Mouse (Mus musculus) limb, embryonic 10.5 days (tissue): ENCODE results near the gene Gm12166. TPM values are rescaled to one million over a fixed set of nuclear protein-coding genes. Genes with fewer than 3 reads are reported as not detected.
"Not testable (repeated sequence)": the region's sequence is repeated elsewhere in the genome, so short reads cannot be mapped to it uniquely, and the experiment has no call there.

Source experiments
- DNase-seq: peaks from one replicate; pipeline ENCODE4 v3.0.0-alpha.2; 2017; ENCODE audit warnings: low spot score
- H3K27ac ChIP-seq: fragments of 300-500 bp; sonication (generic); 2 replicates; pipeline ENCODE4 v1.5.1; 2016; ENCODE audit warnings: mild to moderate bottlenecking
- H3K27me3 ChIP-seq: fragments of 300-500 bp; sonication (generic); 2 replicates; pipeline ENCODE4 v1.6.1; 2016; ENCODE audit warnings: low read depth, mild to moderate bottlenecking; ENCODE audit not compliant: poor library complexity, severe bottlenecking
- H3K36me3 ChIP-seq: fragments of 300-500 bp; sonication (generic); 2 replicates; pipeline ENCODE4 v1.6.1; 2016; ENCODE audit warnings: mild to moderate bottlenecking, moderate library complexity
- H3K4me1 ChIP-seq: fragments of 300-500 bp; sonication (generic); 2 replicates; pipeline ENCODE4 v1.6.1; 2016
- H3K4me3 ChIP-seq: fragments of 300-500 bp; sonication (generic); 2 replicates; pipeline ENCODE4 v1.5.1; 2016; ENCODE audit warnings: mild to moderate bottlenecking, moderate library complexity
- H3K9me3 ChIP-seq: fragments of 300-500 bp; sonication (generic); replicated peaks from 2 replicates; pipeline ENCODE4 v1.6.1; 2016; ENCODE audit warnings: mild to moderate bottlenecking
- WGBS: fragments of 180-500 bp; shearing (Covaris S2); methylation state at CpG from one replicate; pipeline ENCODE4 v1.1.7; 2016; 5-methylcytosine and 5-hydroxymethylcytosine counted together
- polyA plus RNA-seq: library from polyadenylated mRNA; unstranded; fragments of >200 nt; fragmentation: Nextera tagmentation; extraction: Ambion mirVana; gene quantifications from 2 replicates; pipeline ENCODE4 v1.2.1, GENCODE M21; 2016

Gene Gm12166
- polyA plus RNA-seq, 1 experiment from 2014 or later = 2.9 TPM

DNA sequence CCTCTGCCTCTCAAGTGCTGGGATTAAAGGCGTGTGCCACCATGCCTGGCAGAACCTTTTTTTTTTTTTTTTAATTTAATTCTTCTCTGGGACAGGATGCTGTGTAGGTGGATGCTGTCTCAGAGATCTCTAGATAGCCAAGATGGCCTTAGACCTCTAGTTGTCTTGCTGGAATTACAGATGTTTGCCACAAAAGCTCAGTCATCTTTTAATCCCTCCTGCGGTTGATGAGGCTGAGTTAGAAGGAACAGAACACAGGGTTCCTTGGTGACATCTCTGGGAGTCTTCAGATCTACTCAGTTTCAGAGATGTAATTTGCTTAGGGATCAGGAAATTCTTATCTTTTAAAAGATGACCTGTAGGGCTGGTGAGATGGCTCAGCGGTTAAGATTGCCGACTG lies 6.8 kb upstream of the Gm12166 start:
- Histone ChIP-seq H3K36me3 (peaks cover 17% of the 10 kb centered on the region; the same call in 1 of the 2 replicates), H3K4me1 (peaks cover 43% of the 10 kb centered on the region), H3K27me3 (peaks cover 11% of the 10 kb centered on the region; the same call in 1 of the 2 replicates), H3K4me3 (no peak overlapping the region), H3K27ac (no peak overlapping the region), H3K9me3 (no peaks in the 10 kb centered on the region)
- no peak for DNase-seq
- WGBS = 95% methylated on average over 4 of the region's 4 CpGs

- H3K36me3 ChIP-seq = peaks cover 13% of the 10 kb centered on the region; the same call in 1 of the 2 replicates
- H3K27ac ChIP-seq = no peak overlapping the region
- DNase-seq = no peak
- H3K9me3 ChIP-seq = no peaks in the 10 kb centered on the region
- no peak overlapping the region for H3K4me3 ChIP-seq
- peaks cover 11% of the 10 kb centered on the region; the same call in 1 of the 2 replicates for H3K27me3 ChIP-seq
- peaks cover 43% of the 10 kb centered on the region for H3K4me1 ChIP-seq
- 63% methylated on average over 9 of the region's 9 CpGs for WGBS
These were observed 5.9 kb upstream of the Gm12166 start for GRCm38 (mm10) chr11:46058011-46058410.

DNA sequence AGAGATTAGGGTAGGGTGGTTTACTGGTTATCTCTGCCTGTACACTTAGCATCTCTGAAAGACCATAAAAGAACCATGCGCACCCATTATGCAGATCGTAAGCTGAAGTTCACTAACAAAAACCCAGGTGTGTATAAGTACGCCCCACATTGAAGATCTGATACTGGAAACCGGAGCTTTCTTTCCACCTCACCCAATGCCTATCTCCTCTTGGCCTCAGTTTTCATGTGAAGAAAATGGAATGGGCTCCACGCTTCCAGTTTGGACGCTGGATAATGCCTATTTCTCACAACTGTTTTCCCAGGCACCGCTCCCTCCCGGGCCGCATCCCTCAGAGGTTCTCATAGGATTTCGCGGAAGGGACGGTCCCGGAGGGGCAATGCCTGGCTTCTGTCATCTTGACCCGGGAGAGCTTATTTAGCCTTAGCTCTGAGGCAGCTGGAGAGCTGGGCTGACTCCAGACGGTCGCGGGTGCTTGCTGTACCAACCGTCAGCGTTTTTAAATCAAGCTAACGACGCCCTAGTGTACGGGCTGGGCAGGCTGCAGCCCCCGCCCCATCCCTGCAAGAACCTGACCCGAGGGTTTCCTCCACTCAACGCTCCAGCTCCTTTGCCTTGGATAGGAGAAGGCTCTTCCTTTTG lies 4.8 kb upstream of the Gm12166 start:
- WGBS = 2% methylated on average over 25 of the region's 25 CpGs
- DNase-seq = peak; percentile 57
- H3K9me3 ChIP-seq = no peaks in the 10 kb centered on the region
- peaks cover 11% of the 10 kb centered on the region; the same call in 1 of the 2 replicates for H3K27me3 ChIP-seq
- peak overlapping the region; percentile 93 for H3K27ac ChIP-seq
- peak overlapping the region; percentile 81 for H3K4me3 ChIP-seq
- peaks cover 43% of the 10 kb centered on the region for H3K4me1 ChIP-seq
- H3K36me3 ChIP-seq = peaks cover 11% of the 10 kb centered on the region; the same call in 1 of the 2 replicates

DNA sequence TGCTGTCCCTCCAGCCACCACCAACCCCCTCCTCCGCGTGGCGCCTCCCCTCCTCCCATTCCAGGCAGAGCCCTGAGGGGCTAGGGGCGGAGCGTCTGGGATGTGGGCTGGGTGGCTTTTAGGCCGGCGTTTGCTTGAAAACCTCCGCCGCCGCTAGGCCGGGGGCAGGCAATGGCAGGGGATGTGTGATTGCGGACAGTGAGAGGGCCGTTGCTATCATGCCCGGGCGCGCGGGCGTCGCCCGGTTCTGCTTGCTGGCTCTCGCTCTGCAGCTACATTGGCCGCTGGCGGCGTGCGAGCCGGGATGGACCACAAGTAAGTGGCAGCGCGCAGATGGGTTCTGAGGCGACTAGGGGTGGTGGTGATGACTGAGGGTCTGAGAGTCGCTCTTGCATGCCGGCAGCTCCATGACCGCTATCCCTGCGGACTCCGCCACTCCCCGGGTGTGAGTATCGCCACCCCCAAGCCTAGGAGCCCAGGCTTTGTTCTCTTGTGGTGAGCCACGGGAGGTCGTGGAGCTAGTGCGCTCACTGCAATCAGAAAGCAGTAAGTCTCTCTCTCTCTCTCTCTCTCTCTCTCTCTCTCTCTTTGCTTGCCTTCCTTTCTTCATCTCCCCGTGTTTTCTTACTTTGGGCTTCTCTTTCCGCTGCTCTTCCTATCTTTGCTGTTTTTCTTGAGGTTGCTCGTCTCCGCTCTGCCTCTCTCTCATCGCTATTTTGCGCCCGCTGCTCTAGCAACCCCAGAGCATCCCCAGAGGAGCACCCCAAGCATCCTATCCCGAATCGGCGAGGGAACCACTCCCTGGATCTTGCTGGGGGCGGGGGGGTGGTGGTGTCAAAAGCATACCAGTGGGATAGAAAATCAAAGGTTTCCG lies 4.0 kb upstream of the Gm12166 start, which contains the start of gene Adam19:
TSS of gene Adam19 (plus strand) at position 97 of the 874 bp plus-strand sequence.
- Histone ChIP-seq H3K36me3 (peaks cover 6% of the 10 kb centered on the region; the same call in 1 of the 2 replicates), H3K27me3 (peaks cover 11% of the 10 kb centered on the region; the same call in 1 of the 2 replicates), H3K4me1 (peaks cover 43% of the 10 kb centered on the region), H3K9me3 (no peaks in the 10 kb centered on the region), H3K27ac (peak within 1 kb of the TSS; percentile 93), H3K4me3 (peak within 1 kb of the TSS; percentile 81)
- DNase-seq = peak; percentile 87
- under 1% methylated on average over 51 of the region's 51 CpGs for WGBS

- 15% methylated on average over 13 of the region's 13 CpGs for WGBS
- no peak for DNase-seq
- peak overlapping the region; percentile 81 for H3K4me3 ChIP-seq
These were observed 3.1 kb upstream of the Gm12166 start for GRCm38 (mm10) chr11:46054911-46055895.

GRCm38 (mm10) chr11:46054311-46054710 lies 2.2 kb upstream of the Gm12166 start:
- H3K9me3 ChIP-seq = no peaks in the 10 kb centered on the region
- peaks cover 11% of the 10 kb centered on the region; the same call in 1 of the 2 replicates for H3K27me3 ChIP-seq
- H3K27ac ChIP-seq = no peak overlapping the region
- no peaks in the 10 kb centered on the region for H3K36me3 ChIP-seq
- DNase-seq = no peak
- 23% methylated on average over 5 of the region's 5 CpGs for WGBS
- H3K4me3 ChIP-seq = no peak overlapping the region
- peaks cover 32% of the 10 kb centered on the region for H3K4me1 ChIP-seq

More at GRCm38 (mm10) chr11:46054911-46055895, 3.1 kb upstream of the Gm12166 start:
- peak overlapping the region; percentile 93 for H3K27ac ChIP-seq
- H3K27me3 ChIP-seq = peaks cover 11% of the 10 kb centered on the region; the same call in 1 of the 2 replicates
- no peaks in the 10 kb centered on the region for H3K9me3 ChIP-seq
- H3K4me1 ChIP-seq = peaks cover 37% of the 10 kb centered on the region
- H3K36me3 ChIP-seq = no peaks in the 10 kb centered on the region

DNA sequence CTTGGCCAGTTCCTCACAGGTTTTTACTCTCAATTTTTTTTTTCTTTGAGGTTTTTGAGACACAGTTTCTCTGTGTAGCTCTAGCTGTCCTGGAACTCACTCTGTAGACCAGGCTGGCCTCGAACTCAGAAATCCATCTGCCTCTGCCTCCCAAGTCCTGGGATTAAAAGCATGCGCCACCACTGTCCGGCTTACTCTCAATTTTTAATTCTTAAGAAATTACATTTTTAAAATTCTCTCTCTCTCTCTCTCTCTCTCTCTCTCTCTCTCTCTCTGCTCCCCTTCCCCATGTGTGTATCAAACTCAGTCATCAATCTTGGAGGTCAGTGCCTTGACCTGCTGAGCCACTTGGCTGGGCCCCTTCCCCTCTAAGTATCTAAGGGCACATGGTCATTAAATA lies 1.3 kb upstream of the Gm12166 start:
- H3K4me1 ChIP-seq = peaks cover 32% of the 10 kb centered on the region
- H3K9me3 ChIP-seq, DNase-seq, H3K36me3 ChIP-seq, H3K4me3 ChIP-seq, H3K27ac ChIP-seq: not testable (repeated sequence)
- H3K27me3 ChIP-seq = peaks cover 11% of the 10 kb centered on the region; the same call in 1 of the 2 replicates
- 89% methylated on average over 3 of the region's 3 CpGs for WGBS

GRCm38 (mm10) chr11:46047264-46047663 lies 4.9 kb downstream of the Gm12166 start:
- Histone ChIP-seq H3K36me3 (no peaks in the 10 kb centered on the region), H3K9me3 (no peaks in the 10 kb centered on the region), H3K4me3 (no peak overlapping the region), H3K4me1 (no peaks in the 10 kb centered on the region), H3K27ac (no peak overlapping the region), H3K27me3 (no peaks in the 10 kb centered on the region)
- WGBS = 95% methylated on average over 3 of the region's 3 CpGs
- no peak for DNase-seq

GRCm38 (mm10) chr11:46044781-46045180 lies 7.3 kb downstream of the Gm12166 start:
- H3K27me3 ChIP-seq = no peaks in the 10 kb centered on the region
- H3K36me3 ChIP-seq = no peaks in the 10 kb centered on the region
- H3K4me1 ChIP-seq = peaks cover 2% of the 10 kb centered on the region
- WGBS = 92% methylated on average over 5 of the region's 5 CpGs
- no peak overlapping the region for H3K4me3 ChIP-seq
- DNase-seq = no peak
- no peak overlapping the region for H3K27ac ChIP-seq
- H3K9me3 ChIP-seq = no peaks in the 10 kb centered on the region

DNA sequence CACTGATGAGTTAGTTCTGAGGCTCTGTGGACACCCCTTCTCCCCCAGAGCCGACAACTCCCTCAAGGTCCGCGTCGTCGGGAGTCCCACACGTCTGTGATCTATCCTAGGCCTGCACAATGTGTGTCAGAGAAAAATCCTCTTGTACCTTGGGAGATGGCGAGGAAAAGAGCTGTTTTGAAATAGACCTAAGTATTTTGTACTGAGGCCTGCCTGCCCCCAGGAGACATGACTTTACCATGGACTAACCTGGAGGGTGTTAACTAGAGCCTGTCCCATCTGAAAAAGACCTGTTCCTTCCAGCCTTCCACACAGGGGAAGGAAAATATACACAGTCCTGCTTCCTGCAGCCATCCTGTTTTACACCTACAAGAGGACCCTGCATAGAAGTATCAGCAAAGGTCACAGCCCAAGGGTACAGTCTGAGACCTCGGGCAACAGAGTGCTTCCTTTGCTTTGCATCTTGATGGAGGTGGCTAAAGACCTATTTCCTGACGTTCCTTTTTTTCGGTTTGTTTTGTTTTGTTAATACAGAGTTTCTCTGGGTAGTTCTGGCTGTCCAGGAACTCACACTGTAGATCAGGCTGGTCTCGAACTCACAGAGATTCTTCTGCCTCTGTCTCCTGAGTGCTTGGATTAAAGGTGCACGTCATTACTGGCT lies 10.4 kb downstream of the Gm12166 start:
- Histone ChIP-seq H3K36me3 (no peaks in the 10 kb centered on the region), H3K27ac (peak overlapping the region; percentile 60), H3K4me1 (peaks cover 15% of the 10 kb centered on the region), H3K9me3 (no peaks in the 10 kb centered on the region), H3K4me3 (no peak overlapping the region), H3K27me3 (no peaks in the 10 kb centered on the region)
- 85% methylated on average over 12 of the region's 12 CpGs for WGBS
- DNase-seq = no peak

DNA sequence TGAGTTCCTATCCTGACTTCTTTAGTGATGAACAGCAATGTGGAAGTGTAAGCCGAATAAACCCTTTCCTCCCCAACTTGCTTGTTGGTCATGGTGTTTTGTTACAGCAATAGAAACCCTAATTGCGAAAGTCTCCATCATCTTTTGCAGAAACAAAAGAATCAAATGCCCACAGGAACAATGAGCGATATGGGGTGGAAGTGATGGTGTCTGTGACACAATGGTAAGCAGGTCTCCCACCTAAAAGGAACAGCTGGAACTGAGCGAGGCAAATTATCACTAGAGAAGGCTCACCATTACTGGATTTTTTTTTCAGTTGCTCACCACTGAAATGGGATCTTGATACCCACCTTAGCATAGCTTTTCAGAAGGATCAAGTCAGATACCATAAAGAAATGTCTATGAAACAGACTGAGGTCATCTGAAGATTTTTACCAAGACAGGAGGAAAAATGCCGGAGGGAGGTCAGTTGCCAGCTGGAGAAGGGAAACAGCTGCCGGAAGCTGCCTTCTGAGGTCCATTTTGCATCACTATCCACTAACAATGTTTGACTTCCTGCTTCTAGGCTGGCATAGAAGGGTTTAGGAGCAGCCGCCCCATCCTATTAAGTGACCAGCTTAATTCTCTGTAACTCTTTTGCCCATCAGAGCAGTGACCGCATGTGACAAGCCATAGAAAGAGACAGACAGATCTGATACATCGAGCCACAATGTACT lies 11.1 kb downstream of the Gm12166 start:
- WGBS = 86% methylated on average over 9 of the region's 9 CpGs
- Histone ChIP-seq H3K27me3 (no peaks in the 10 kb centered on the region), H3K36me3 (no peaks in the 10 kb centered on the region), H3K4me3 (no peak overlapping the region), H3K27ac (no peak overlapping the region), H3K9me3 (no peaks in the 10 kb centered on the region), H3K4me1 (peaks cover 15% of the 10 kb centered on the region)
- no peak for DNase-seq
